ENCODE assay signal across 12 mouse cellular contexts in the genomic region with DNA sequence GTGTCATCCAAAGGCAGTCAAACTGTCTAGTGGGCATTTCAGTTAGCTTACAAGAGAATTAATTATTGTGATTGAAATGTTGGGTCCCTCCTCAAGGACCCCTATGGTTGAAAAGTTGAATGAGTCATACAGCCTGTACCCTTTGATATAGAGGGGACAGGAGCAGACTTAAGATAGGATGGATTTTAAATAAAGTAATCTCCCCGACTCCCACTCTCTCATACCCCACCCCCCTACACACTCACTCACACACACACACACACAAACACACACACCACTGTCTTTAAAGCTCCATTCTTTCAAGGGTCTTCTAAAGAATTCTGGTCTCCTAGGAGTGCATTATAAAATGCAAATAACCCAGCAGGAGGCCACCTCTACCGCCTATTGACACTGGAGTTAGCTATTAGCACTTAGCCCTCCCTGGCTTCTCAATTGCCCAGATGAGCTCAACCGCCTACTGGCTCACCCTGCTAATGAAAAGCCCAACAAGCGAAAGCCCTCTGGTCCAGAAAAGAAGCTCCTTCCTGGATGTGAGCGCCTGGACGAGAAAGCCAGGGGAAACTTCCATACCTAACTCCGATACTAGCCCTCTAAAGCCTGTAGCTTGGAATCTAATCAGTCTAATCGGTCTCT.
DNase-seq lines count a peak whose midpoint lies in the region; ATAC-seq and TF ChIP-seq lines count a peak whose summit lies in the region.
"Had no signal": no experiment of that assay in that cellular context is flagged by ENCODE, and none has a peak within 500 bp of the region (broad histone marks: within the 10 kb centered on the region; RNA-seq: fewer than 3 reads in every experiment).

No protein-coding gene starts in this region.

- no peaks in the 10 kb centered on the region for H3K36me3 ChIP-seq in forebrain, embryonic 12.5 days (replicated peaks)
- H3K36me3 ChIP-seq in forebrain, embryonic 15.5 days = no peaks in the 10 kb centered on the region
- H3K36me3 ChIP-seq in midbrain, embryonic 10.5 days = no peaks in the 10 kb centered on the region
- no peaks in the 10 kb centered on the region for H3K36me3 ChIP-seq in midbrain, postnatal 0 days (ENCODE audit: insufficient read depth, low read length)
- no peaks in the 10 kb centered on the region for H3K36me3 ChIP-seq in limb, embryonic 10.5 days
- no peaks in the 10 kb centered on the region for H3K36me3 ChIP-seq in stomach, embryonic 14.5 days (ENCODE audit: control insufficient read depth, insufficient read depth, low read length)
- H3K36me3 ChIP-seq: liver, embryonic 15.5 days had no signal

- 5% methylated on average over 8 of the region's 8 CpGs for WGBS in forebrain, embryonic 12.5 days
- 5% methylated on average over 8 of the region's 8 CpGs for WGBS in forebrain, embryonic 15.5 days
- WGBS in midbrain, embryonic 10.5 days = 3% methylated on average over 8 of the region's 8 CpGs
- WGBS in midbrain, postnatal 0 days = 14% methylated on average over 8 of the region's 8 CpGs
- WGBS in limb, embryonic 10.5 days = 10% methylated on average over 8 of the region's 8 CpGs
- 41% methylated on average over 8 of the region's 8 CpGs for WGBS in stomach, embryonic 14.5 days

- H3K4me1 ChIP-seq in forebrain, embryonic 12.5 days = peaks cover 59% of the 10 kb centered on the region
- peaks cover 37% of the 10 kb centered on the region for H3K4me1 ChIP-seq in forebrain, embryonic 15.5 days
- H3K4me1 ChIP-seq in midbrain, embryonic 10.5 days = peaks cover 78% of the 10 kb centered on the region
- no peaks in the 10 kb centered on the region; the same call in 1 of the 2 replicates for H3K4me1 ChIP-seq in midbrain, postnatal 0 days (ENCODE audit: insufficient read depth, low read length)
- peaks cover 59% of the 10 kb centered on the region for H3K4me1 ChIP-seq in limb, embryonic 10.5 days
- peaks cover 8% of the 10 kb centered on the region; the same call in 1 of the 2 replicates for H3K4me1 ChIP-seq in stomach, embryonic 14.5 days (ENCODE audit: control insufficient read depth, insufficient read depth, low read length)
- H3K4me1 ChIP-seq: liver, embryonic 15.5 days had no signal

- H3K27ac ChIP-seq in forebrain, embryonic 12.5 days = 0 out of 2 replicates have a peak overlapping the region, but pooled peaks have one; percentile 37
- H3K27ac ChIP-seq in forebrain, embryonic 15.5 days (replicated peaks) = no peak overlapping the region
- H3K27ac ChIP-seq in midbrain, embryonic 10.5 days (replicated peaks) = peak overlapping the region; percentile 93
- no peak overlapping the region for H3K27ac ChIP-seq in midbrain, postnatal 0 days (ENCODE audit: low read depth, low read length)
- peak overlapping the region; percentile 61; the same call in 1 of the 2 replicates for H3K27ac ChIP-seq in limb, embryonic 10.5 days
- no peak overlapping the region for H3K27ac ChIP-seq in stomach, embryonic 14.5 days (ENCODE audit: low read length)
- H3K27ac ChIP-seq: liver, embryonic 15.5 days had no signal

- H3K4me3 ChIP-seq in forebrain, embryonic 12.5 days (replicated peaks) = no peak overlapping the region
- H3K4me3 ChIP-seq in forebrain, embryonic 15.5 days = no peak overlapping the region
- peak overlapping the region; percentile 37 for H3K4me3 ChIP-seq in midbrain, embryonic 10.5 days
- no peak overlapping the region for H3K4me3 ChIP-seq in midbrain, postnatal 0 days (ENCODE audit: low read depth, low read length)
- H3K4me3 ChIP-seq in limb, embryonic 10.5 days = no peak overlapping the region
- H3K4me3 ChIP-seq in stomach, embryonic 14.5 days (ENCODE audit: low read depth, low read length) = no peak overlapping the region
- H3K4me3 ChIP-seq: liver, embryonic 15.5 days had no signal

- peak overlapping the region; percentile 32 for H3K4me2 ChIP-seq in forebrain, embryonic 12.5 days
- H3K4me2 ChIP-seq in forebrain, embryonic 15.5 days (replicated peaks) = no peak overlapping the region
- H3K4me2 ChIP-seq in midbrain, postnatal 0 days (ENCODE audit: low read depth, low read length, poor library complexity, severe bottlenecking) = no peak overlapping the region
- H3K4me2 ChIP-seq in stomach, embryonic 14.5 days (replicated peaks; ENCODE audit: low read depth, low read length) = no peak overlapping the region
- H3K4me2 ChIP-seq: liver, embryonic 15.5 days had no signal

- peaks cover 27% of the 10 kb centered on the region for H3K27me3 ChIP-seq in forebrain, embryonic 12.5 days
- H3K27me3 ChIP-seq in forebrain, embryonic 15.5 days = no peaks in the 10 kb centered on the region
- H3K27me3 ChIP-seq in midbrain, embryonic 10.5 days (ENCODE audit: low read depth, poor library complexity, severe bottlenecking) = peaks cover 12% of the 10 kb centered on the region; the same call in 1 of the 2 replicates
- H3K27me3 ChIP-seq in midbrain, postnatal 0 days (ENCODE audit: insufficient read depth, low read length) = no peaks in the 10 kb centered on the region
- H3K27me3 ChIP-seq in limb, embryonic 10.5 days (ENCODE audit: low read depth, poor library complexity, severe bottlenecking) = peaks cover 18% of the 10 kb centered on the region; the same call in 1 of the 2 replicates
- no peaks in the 10 kb centered on the region for H3K27me3 ChIP-seq in stomach, embryonic 14.5 days (ENCODE audit: control insufficient read depth, insufficient read depth, low read length)

- TF ChIP-seq CTCF in midbrain, postnatal 0 days (IDR thresholded peaks at IDR 0.05) = no peak

- no peak overlapping the region for H3K9ac ChIP-seq in forebrain, embryonic 12.5 days
- H3K9ac ChIP-seq in forebrain, embryonic 15.5 days (replicated peaks) = no peak overlapping the region
- no peak overlapping the region for H3K9ac ChIP-seq in midbrain, postnatal 0 days (replicated peaks; ENCODE audit: low read length, poor library complexity, severe bottlenecking)
- H3K9ac ChIP-seq in stomach, embryonic 14.5 days (replicated peaks; ENCODE audit: low read depth, low read length) = no peak overlapping the region
- H3K9ac ChIP-seq: liver, embryonic 15.5 days had no signal

- peak; percentile 68 for DNase-seq in midbrain, embryonic 10.5 days (ENCODE audit: low spot score)
- DNase-seq in midbrain, postnatal 0 days (ENCODE audit: low spot score) = no peak
- no peak for DNase-seq in limb, embryonic 10.5 days (ENCODE audit: low spot score)
- no peak for DNase-seq in liver
- no peak for DNase-seq in urinary bladder, adult 2 months (ENCODE audit: low spot score)
- DNase-seq: gastrocnemius, postnatal 25 days; retina, postnatal 1 day had no signal

- H3K9me3 ChIP-seq in forebrain, embryonic 12.5 days = no peaks in the 10 kb centered on the region
- H3K9me3 ChIP-seq in forebrain, embryonic 15.5 days = no peaks in the 10 kb centered on the region
- H3K9me3 ChIP-seq in midbrain, embryonic 10.5 days (replicated peaks) = no peaks in the 10 kb centered on the region
- no peaks in the 10 kb centered on the region for H3K9me3 ChIP-seq in midbrain, postnatal 0 days (ENCODE audit: low read length)
- no peaks in the 10 kb centered on the region for H3K9me3 ChIP-seq in limb, embryonic 10.5 days (replicated peaks)
- H3K9me3 ChIP-seq in stomach, embryonic 14.5 days (ENCODE audit: control insufficient read depth, low read depth, low read length) = no peaks in the 10 kb centered on the region
- H3K9me3 ChIP-seq: liver, embryonic 15.5 days had no signal

- peak; percentile 57; the same call in 1 of the 2 replicates for ATAC-seq in forebrain, embryonic 12.5 days (ENCODE audit: low FRiP score)
- ATAC-seq in forebrain, embryonic 15.5 days (replicated peaks) = no peak
- no peak for ATAC-seq in midbrain, postnatal 0 days (ENCODE audit: low FRiP score)
- ATAC-seq in stomach, embryonic 14.5 days (ENCODE audit: insufficient number of reproducible peaks, insufficient read depth, low FRiP score, low read depth) = 0 out of 2 replicates have a peak, but pooled peaks have one; percentile 23
- ATAC-seq: intestine, embryonic 16.5 days had no signal

Comparison
In these comparisons a context has a peak if more than half of its experiments do, and no peak if none do; other contexts are left out.
1. ATAC-seq: peak in forebrain, embryonic 12.5 days (single experiment) and stomach, embryonic 14.5 days (single experiment); none in forebrain, embryonic 15.5 days (single experiment) and midbrain, postnatal 0 days (single experiment).
2. H3K27ac ChIP-seq: peak in forebrain, embryonic 12.5 days (single experiment), midbrain, embryonic 10.5 days (single experiment) and limb, embryonic 10.5 days (single experiment); none in forebrain, embryonic 15.5 days (single experiment), midbrain, postnatal 0 days (single experiment) and stomach, embryonic 14.5 days (single experiment).